Mouse (Mus musculus): Measurements from ENCODE around the gene Tbx3.

Tbx3 gene

DNA sequence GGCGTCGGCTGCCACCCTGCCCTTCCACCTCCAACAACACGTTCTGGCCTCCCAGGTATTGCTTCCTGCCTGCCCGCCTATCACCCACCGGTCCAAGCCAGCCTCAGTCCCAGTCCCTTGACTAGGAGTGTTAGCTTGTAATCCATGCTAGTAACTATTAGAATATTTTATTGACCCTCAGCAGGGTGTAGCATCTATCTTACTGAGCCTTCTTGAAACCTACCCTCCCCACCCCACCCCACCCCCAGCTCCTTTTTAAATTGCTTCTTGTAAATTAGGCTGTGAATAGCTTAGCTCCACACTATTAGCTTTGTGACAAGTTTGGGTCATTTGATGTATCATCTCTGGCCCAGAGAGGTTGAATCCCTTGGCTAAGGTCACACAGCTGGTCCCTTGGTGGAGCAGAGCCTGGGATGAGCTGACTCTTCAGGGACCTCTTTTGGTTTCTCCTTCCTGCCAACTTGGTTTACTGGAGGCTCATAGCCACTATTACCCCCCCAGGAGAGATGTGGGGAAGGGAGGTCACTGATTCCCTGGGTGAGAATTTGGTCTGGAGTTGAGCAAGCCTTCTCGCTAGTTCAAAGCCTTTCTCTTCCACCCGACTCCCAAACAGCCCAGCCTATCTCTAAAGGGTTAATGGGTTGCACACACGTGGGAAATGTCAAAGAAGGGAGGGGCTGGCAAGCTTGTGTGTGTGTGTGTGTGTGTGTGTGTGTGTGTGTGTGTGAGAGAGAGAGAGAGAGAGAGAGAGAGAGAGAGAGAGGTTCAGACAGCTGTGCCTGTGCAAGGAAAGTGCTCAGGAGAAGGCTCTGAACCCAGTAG is 10.8 kb downstream of the Tbx3 start:
- DNase-seq = no peak

DNA sequence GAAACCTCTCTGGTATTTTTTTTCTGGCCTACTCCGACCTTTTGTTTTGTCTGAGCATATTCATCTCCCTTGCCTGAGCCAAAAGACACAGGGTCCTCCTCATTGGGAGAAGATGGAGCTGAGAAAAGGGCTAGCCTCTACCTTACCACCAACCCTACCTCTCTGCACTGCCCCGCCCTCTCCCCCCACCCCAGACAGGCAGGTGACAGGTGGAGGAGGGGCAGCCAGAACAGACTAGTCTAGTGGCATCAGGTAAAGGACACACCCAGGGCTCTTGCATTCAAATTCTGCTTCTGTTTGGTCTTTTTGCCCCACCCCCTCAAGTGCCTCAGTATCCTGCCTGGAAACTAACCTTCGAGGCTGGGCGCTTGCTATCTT is 11.4 kb downstream of the Tbx3 start:
- no peak for DNase-seq

DNA sequence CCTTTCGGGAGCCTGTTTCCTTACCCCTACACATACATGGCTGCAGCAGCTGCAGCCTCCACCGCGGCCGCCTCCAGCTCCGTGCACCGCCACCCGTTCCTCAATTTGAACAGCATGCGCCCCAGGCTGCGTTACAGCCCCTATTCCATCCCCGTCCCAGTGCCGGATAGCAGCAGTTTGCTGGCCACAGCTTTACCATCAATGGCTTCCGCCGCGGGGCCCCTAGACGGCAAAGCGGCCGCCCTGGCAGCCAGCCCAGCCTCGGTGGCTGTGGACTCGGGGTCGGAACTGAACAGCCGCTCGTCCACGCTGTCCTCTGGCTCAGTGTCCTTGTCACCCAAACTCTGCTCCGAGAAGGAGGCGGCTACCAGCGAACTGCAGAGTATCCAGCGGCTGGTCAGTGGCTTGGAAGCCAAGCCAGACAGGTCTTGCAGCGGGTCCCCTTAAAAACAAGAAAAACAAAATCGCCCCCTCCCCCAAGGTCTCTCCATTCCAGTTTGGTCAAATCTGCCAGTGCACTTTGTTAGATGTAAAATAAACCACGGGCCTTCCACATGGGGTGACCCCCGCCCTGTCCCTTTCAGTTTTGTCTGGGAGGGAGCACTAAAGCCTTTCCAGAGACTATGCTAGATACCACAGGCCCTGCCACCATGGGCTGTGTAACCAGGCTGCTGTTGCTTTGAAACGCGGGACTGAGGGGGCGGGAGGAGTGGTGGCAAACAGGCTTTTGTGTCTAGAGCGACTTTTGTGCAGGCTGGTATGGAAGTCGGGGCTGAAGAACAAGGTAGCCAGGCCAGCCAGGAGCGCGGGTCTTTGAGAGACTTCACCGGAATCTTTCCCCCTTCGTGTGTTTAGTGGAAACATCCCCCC is 12.4 kb downstream of the Tbx3 start:
- DNase-seq = no peak

DNA sequence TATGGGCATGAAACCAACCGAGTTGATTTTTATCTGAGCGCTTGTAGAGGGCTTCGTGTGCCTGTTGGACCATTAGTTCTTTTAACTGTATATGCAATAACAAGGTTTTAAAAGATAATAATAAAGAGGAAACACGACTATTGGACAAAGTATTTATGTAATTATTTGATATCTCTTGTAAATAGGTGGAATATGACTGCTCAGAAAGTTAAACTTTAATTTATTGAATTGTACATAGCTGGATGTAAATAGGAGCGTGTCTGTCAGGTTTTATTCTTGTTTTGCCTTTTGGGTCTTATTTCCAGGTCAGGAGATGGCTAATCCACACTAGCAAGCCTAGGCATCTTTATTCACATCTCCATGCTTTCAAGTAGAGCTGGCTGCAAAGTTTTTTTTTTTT is 13.4 kb downstream of the Tbx3 start:
- no peak for DNase-seq

DNA sequence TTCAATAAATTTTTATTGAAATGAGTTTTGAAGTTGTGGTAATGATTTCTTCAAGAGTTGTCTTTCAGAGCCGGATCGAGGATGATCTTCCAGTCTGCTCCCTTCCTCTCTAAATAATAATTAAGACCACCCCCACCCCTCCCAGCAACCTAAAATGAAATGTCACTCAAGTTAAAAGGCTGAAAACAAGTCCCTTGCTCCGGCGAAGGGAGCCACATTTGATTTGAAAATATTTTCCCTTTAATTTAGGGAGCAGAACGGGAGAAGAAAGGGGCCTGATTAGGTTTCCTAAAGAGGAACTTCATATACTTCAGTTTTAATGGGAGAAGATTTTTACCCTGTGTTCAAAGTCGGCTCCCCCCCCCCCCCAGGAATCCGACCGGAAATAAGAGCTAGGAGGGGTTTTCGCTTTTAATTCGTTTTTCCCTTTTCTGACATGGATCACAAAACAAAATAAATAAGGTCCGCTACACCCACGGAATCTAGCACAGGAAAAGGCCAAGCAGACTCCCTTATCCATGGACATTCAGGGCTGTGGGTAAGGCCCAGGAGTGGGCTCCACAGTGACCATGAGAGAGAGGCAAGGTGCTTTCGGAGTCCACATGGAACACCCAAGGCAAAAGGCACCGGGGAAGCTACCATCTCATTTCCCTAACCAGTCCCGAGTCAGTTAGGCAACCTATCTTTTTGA is 14.4 kb downstream of the Tbx3 start:
- no peak for DNase-seq

DNA sequence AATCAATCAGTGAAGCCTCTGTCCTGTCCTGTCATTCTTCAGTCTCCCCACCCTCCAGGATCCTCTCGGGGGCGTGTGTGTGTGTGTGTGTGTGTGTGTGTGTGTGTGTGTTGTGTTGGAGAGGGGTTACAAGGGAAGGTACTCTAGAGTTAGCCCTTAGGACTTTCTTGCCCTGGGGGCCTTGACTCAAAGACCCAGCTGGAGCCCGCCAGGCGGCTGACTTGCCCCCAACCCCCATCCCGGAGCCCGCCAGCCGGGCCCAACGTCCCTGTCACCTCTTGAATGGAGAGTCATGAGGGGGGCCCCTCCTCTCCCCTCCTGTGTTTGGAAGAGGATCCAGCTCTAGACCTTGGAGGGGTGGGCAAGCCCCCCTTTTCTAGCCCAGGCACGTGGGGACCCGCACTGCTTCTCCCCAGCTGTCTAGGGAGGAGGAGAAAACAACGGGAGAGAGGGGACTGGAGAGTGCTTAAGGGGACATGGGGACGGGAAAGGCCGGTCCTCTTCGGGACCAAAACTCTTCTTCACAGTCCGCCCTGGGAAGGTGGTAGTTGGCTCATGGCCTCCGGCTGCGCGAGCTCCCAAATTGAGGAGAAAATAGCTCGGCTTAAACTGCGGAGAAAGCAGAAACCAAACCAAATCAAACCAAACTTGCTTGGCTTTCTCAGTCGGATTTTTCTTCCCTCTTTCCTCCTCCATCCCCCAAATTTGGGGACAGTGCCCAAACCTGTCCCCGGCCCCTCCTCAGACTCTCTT is 15.2 kb downstream of the Tbx3 start:
- no peak for DNase-seq

DNA sequence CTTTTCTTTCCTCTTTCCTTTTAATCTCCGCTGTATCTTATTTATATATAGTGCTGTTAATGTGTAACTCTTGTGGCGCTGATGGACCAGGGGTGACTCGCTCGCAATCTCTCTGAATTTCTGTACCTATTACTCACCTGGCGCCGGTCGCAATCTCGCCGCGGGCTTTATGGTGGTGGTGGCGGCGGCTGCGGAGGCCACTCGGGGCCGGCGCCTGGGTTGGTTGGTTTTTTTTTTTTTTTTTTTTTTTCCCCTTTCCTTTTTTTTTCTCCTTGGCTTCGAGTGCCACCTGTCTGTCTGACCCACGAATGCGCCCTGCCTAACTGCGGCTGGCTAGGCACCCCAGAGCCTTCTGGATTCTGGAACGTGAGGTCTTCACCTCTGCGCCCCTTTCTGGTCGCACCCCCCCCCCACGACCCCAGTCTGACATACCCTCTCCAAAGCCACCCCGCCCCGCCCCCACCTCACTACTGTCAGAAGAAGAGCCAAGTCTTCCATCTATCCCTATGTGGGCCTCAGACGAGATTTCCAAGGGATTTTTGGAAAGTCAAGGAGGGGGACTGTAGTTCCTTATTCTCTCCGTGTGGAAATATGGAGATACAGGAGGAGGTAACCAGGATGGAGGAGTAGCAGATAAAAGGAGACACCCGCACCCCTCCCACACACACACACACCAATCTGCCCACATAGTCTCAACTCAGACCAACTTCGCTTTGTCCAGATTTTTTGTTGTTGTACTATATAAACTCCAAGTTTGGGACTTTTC is 15.9 kb downstream of the Tbx3 start:
- DNase-seq = no peak

DNA sequence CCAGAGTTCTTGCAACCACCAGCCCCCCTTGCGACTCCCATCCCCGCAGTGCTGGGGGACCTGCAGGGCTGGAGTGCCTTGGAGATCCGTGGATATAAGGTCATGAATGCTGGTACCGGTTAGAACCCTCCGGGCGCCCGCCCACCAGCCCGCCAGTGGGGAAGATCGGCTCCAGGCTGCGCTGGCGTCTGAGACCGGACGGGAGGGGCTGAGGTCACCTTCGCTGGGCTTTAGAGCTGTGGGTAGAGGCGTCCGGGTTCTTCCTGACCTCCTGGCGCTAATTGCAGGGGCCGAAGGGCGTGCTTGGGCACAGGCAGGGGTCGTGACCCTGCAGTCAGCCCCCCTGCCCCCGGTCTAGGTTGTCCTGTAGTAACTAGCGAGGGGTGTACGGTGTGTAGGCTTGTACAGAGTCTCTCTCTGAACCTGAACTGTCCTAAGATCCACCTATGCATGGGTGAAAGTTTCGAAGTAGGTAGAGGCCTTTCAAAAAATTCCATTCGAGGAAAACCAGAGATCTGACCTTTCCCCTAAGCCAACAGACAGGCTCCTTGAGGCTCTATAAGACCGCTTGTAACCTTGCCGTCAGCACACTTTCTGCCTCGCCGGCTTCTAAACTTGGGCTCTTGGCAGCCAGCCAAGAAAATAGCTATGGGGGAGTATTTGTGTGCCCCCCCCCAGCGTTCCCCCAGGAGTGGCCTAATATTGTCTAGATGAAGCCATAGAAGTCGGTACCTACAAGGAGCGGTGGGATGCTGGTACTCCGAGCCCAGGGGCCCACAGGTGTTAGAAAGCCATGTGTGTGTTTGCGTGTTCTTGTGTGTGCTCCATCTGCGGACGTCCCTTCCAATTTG is 16.8 kb downstream of the Tbx3 start:
- DNase-seq = no peak

DNA sequence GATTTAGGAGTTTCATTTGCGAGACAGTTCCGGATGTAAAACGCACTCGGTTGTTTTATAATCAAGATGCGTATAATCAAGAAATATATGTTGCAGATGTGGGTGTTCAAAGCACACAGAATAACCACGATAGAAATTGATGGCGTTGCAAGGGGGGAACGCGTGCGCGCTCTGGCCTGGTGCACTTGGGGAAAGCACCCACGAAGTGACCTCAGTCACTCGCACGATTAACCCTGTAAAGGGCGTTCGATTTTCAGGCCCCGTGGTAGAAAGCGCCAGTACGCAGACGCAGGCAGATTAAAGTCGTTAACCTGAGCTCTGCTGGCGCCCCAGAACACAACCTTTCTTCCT is 17.4 kb downstream of the Tbx3 start:
- no peak for DNase-seq

DNA sequence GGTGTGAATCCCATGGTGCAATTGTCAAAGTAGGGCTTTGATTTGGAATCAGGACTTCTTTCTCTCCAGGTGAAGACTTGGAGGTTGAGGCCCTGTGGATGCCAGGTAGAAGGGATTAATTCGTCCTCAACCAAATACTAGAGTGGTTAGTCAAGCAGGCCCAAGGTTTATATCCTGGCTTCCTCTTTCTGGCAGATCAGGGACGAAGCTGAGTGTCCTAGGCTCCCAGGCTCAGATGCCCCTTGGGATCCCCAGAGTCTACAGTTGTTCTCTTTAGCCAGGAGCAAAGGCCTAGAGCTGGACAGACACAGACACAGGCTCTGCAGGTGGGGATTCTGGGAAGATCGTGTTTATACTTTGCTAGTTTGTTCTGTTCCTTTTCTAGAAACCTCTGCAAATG is 17.8 kb downstream of the Tbx3 start:
- DNase-seq = no peak

DNA sequence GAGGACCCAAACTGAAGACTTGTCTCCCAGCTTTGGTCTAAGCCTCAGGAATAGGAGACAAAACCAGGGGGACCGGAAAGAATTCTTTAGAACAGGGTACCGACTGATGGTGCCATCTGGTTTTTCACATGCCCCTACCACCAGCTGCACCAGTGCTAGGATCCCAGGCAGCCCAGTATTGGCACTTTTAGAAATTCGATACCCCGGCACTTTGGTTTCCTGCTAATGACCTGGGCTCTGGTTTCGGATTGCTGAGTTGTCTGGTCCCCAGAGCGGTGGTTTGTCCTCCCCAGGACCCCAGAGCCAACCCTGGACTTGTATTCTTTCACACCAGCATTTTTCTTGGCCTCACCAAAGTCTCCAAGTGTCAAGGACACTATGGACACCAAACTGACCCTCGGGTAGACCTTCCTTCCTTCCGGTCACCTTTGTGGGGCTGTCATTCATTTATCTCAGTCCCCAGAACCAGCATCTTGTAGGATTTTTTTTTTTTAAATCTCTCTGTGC is 18.5 kb downstream of the Tbx3 start:
- DNase-seq = no peak

DNA sequence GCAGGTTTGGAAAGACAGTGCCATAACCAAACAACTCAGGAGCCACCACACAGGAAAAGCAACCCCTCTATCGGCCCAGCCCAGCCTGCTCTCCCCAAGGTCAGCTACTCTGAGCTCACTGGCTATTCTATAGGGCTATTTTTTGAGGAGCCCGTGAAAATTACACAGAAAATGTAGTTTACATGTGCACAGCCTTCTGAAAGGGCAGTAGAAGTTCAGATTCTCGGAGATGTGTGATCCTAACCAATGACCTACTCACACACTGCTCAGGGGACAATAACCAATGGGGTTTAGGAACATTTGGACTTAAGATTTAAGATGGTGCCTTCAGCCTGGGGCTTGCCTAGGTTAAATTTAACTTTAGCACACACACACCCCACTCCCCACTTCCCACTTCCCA is 19.0 kb downstream of the Tbx3 start:
- no peak for DNase-seq

DNA sequence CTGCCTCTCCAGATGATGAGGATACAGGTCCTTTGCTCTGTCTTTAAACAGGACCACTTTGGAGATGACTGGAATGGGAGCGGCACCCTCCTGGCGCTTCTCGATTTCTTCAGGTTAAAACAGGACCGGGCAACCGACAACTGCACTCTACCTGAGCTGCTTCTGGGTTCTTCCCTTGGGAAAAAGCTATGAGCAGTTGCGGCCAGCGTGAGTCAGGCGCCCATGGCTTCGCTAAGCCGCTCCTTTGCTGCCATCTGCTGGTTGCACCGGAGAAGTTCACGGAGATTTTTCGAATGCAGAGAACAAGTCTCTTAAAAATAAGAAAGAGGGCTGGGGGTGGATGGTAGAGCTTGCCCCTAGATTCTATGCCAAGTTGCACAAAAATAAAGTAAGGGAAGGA is 20.6 kb downstream of the Tbx3 start:
- DNase-seq = peak; percentile 34

DNA sequence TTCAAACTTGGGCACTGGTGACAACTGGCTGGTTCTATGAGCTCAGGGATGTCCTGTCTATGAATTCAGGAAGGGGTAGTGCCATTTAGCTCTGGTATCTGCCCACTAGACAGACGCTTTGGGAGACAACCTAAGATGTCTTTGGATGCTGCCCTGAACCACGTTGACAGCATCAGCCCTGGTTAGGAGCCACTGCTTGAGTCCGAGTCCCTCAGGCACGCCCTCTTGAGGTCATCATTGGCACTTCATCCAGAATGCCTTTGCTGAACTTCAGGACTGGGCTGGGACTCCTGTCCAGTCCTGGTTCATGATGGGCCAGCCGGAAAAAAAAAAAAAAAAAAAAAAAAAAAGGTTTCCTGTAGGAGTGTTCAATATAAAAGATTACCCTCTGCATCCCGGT is 22.0 kb downstream of the Tbx3 start:
- no peak for DNase-seq

DNA sequence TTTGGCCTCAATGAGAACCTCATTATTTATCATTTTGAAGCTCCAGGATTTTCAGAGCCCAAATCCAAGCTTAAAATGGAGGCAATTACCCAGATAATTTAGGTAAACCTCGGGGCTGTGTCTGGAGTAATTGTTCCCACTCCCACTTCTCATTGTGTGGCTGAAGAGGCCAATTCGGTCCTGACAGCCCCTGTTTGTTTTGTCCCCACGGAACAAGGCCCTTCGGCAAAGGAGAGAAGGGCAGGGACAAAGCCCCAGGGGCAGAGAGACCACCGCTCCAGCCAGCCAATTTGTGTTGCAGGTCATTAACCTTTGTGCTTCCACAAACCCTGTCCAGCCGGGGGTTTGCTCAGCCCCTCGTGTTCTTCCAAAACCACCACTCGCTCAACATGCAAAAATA is 24.4 kb downstream of the Tbx3 start:
- no peak for DNase-seq

DNA sequence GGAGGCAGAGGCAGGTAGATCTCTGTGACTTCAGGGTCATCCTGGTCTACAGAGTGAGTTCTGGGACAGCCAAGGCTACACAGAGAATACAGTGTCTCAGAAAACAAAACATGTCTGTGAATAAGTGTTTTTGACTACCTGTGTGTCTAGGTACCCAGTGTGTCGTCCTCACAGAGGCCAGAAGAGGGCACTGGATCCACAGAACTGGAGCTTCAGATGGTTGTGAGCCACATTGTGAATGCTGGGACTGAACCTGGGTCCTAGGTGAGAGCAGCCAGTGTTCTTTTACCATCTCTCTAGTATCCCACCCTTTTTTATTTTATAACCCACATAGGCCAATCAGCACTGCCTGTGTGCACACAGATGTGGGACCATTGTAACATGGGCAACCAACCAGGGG is 32.6 kb downstream of the Tbx3 start:
- DNase-seq = no peak

DNA sequence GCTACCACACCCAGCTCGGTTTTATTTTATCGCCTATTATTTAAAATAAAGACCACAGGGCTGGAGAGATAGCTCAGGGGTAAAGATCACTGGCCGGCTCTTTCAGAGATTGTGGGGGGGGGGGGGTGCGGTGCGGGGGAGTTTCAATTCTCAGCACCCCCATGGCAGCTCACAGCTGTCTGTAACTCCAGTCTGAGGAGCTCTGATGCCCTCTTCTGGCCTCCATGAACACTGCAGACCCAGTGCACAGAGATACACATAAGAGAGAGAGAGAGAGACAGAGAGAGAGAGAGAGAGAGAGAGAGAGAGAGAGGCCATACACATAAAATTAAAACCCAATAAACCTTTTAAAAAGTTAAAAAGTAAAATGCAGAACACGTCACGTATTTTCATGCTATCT is 34.4 kb downstream of the Tbx3 start:
- no peak for DNase-seq

DNA sequence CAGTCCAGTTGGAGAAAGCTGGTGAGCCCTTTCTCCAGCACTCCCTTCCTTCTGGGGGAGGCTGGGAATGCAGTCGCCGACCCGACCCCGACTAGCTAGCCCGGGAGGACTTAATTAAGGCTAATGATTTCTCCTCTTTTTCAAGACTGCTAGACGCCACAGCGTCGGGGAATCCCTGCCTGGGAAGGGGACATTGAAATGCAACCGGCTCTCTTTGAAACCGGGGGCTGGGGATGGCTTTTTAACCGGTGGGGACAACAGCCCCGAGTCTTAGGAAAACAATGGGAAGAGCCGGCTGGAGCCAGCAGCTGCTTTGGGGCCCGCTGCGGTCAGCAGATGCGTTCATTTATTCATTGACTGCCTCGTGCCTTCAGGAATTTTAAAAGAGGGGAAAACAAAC is 36.0 kb downstream of the Tbx3 start:
- no peak for DNase-seq

DNA sequence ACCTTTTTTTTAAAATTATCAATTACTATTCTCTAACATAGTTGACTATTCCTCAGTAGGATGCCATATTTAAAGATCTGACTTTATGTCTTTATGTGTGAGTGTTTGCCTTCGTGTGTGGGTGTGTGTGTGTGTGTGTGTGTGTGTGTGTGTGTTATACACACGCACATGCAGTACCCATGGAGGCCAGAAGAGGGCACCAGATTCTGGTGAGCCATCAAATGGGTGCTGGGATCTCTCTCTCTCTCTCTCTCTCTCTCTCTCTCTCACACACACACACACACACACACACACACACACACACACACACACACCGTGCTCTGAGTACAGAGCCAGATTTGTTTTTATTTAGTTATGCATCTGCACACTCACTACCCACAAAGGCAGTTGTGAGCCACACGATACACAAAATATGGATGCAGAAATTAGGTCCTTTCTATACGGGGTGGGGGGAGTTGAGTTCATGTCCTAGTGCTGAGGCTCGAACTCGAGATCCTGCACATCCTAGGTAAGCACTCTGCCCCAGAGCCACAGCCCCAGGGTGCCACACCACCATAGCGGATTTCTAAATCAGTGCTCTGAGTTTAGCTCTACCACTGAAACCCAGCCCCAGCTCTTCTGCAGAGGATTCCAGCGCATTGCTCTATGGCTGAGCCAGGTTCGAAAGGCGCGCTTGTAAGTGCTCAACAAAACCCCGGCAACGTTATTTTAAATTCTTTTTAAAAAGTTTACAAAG is 38.5 kb downstream of the Tbx3 start:
- DNase-seq = no peak

DNA sequence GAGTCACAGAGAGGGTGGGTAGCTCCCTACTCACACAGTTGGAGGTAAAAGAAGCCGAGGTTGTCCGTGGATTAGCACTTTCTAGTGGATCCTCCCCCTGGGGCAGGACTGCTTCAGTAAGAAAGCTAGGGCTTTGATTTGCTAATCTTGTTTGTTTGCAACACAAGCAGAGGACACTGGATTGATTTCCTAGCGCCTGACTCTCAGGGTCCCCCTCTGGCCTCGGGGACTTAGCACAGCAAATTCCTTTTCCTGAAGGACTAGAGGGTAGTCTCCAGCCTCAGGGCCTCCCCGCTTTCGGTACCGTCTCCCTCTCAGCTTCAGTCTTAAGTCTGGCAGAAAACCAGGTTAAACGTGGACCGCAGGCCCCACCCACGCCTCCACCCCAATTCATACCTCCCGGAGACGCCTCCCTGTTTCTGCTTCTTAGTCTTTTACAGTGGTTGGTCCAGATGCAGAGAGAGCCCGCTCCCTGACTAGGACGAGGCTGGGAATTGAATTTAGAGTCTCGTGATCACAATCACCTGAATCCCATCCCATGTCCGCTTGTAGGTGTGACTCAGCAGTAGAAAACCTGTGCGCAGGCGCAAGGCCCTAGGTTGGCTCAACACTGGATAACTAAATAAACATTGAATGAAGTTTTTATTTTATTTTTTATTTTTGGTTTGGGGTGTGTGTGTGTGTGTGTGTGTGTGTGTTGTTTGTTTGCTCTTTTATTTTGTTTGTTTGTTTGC is 39.5 kb downstream of the Tbx3 start:
- no peak for DNase-seq

All from cerebellum, adult 11-12 months (tissue).